Mouse (Mus musculus): Measurements from ENCODE around the gene Spg11. TPM values are rescaled to one million over a fixed set of nuclear protein-coding genes. Genes with fewer than 3 reads are reported as not detected.

The Spg11 gene
- 3.2 and 4.9 TPM in 2 replicates for polyA plus RNA-seq (2015; fragmentation: Nextera tagmentation; extraction: Ambion mirVana)

DNA sequence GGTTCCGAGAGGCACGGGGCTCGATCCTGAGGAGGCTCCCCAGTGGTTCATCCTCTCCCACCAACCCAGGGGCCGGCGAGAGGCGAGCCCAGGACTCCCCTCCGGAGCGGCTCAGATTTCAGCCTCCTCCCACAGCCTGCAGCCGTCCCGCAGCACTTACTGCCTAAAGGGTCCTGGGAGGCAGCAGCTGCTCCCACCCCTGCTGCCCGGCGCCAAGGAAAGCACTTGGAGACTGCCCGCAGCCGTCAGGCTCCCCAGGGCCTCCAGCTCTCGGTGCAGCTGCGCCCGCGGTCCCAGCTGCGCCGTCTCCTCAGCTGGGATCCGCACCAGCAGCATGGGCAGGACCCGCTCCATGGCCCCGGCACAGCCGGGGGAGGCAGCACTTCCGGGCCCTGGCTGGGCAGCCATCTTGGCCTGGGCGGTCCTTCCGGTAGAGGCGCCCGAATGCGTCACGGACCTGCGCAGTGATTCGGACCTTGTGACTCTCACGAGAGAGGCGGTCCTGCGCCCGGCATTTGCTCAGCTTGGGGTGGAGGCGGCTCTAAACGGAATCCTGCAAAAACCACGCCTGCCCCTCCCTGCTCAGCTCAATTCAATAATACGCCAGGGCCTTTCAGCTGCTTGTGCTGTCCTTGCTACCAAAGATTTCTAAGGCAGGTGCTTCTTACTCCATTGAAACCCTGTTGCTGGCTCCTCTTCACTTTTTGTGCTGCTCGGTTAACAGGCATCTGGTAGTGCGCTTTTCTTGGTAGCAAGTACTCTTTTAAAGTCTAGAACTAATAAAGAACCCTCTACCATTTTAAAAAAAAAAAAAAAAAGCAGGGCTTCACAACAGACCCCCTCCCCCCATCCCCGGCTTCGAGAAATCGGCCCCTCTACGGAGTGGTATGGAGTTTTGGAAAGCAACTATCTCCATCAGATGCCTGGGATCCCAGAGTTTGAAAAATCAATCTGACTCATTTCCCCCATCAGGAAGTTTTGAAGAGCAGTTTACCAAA, at the start of gene Spg11:
Gene Spg11, minus strand, starts transcription at position 426 of the 998 bp plus-strand sequence.

DNA sequence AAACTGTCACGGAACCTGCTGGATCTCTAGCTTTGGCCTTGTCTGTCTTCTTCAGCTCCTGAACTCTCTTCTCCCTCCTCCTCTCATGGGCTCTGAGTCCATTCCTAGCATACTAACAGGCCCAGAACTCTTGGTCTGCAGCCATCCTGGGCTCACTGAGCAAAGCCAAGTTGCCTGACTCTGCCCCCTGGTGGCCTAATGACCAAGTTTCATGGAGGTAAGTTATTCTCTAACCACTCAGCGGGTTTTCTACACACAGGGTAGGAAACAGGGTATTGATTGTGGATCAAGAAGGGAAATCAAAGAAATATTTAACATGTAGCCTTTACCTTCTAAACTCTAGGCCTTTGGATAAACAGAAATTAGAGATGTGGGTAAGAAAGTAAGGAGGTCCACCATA, 42.5 kb upstream of the Spg11 start, which contains the start of gene Trim69:
Gene Trim69, plus strand, starts transcription at position 21 of the 400 bp plus-strand sequence.

DNA sequence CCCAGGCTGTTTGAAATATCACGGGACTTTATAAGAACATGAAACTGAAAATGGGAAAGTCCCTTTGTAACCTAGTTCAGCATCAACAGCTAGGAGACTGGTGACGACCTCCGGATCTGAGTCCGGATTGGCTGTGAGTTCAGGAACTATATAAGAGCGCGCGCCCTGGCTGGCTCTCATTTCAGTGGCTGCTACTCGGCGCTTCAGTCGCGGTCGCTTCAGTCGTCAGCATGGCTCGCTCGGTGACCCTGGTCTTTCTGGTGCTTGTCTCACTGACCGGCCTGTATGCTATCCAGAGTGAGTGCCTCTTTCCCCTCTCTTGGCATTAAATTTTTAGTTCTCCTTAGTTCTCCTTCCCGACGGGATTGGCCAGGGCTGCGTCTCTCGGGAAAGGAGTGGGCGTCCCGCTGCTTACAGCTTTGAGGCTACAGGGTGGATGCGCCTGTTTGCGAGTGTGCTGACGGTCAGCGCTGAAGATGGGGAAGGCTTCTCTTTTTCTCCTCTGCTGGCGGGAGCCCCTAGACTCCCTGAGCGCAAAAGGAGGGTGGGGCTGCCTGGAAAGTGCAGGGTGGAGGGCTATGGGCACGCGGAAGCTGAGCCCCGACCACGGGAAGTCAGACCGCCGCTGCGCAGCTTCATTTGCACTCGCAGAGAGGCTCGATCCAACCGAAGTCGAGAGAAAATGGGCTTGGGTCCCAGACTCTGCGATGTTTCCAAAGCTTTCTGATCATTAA, 29.5 kb upstream of the Spg11 start, which contains the start of gene B2m:
Gene B2m, plus strand, starts transcription at position 179 of the 734 bp plus-strand sequence.

DNA sequence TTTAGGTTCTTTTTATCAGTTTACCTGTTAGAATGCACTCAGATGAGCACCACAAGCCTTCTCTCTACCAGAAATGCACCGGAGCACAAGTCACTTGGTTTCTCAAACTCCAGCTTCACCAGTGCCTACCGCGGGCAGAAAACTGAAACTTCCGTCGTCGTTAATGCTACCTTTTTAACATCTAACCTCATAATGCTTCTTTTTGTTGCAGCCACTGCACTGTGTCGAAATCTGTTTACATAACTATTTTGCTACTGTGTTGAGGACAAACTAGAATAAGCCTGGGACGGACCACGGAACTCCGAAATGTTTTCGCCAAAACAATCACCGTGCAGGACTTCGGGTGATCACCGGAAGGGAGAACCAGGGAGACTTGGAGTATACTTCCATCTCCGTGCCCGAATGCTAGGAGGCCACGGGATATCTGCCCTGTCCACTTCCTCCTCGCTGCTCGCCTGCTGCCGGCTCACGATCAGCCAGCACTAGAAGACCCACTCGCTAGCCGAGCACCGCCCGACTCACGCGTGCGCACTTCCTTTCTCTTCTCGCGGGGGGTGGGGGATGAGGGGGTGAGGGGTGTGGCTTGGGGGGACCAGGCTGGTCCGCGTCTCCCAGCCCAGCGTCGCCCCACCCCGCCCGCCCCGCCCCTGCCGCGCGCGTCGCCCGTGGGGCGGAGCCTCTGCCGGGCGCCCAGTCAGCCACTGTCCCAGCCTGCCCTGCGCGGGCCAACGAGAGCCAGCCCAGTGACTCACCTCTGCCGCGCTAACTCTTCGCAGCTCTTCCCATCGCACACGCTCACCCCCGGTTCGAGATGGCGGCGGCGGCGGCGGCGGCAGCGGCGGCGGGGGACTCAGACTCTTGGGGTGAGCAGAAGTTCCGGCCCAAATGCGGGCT, 90.1 kb downstream of the Spg11 start, which contains the start of gene Eif3j1:
Gene Eif3j1, plus strand, starts transcription at position 685 of the 894 bp plus-strand sequence.

Small RNAs within 50 kb of the gene (microRNA-seq; reads per million reads assigned to microRNA genes)
- not detected for gene Gm47314 (ENCODE audit: borderline replicate concordance, insufficient number of aligned reads)

Other genes with a start within 250 kb of the Spg11 start
- gene Ctdspl2, start 162.4 kb downstream of the Spg11 start, polyA plus RNA-seq (2015; fragmentation: Nextera tagmentation; extraction: Ambion mirVana), result 20.6 and 30.0 TPM in 2 replicates
- gene Mageb3, start 162.3 kb downstream of the Spg11 start, polyA plus RNA-seq (2015; fragmentation: Nextera tagmentation; extraction: Ambion mirVana), result 0.22 TPM in 1 of 2 replicates, not detected in the other
- gene Eif3j1, start 89.8 kb downstream of the Spg11 start, polyA plus RNA-seq (2015; fragmentation: Nextera tagmentation; extraction: Ambion mirVana), result 10.4 and 11.1 TPM in 2 replicates
- gene B2m, start 29.3 kb upstream of the Spg11 start, polyA plus RNA-seq (2015; fragmentation: Nextera tagmentation; extraction: Ambion mirVana), result 987 and 1,399 TPM in 2 replicates
- gene Trim69, start 42.3 kb upstream of the Spg11 start, polyA plus RNA-seq (2015; fragmentation: Nextera tagmentation; extraction: Ambion mirVana), result not detected in 2 replicates
- gene Patl2, start 67.8 kb upstream of the Spg11 start, polyA plus RNA-seq (2015; fragmentation: Nextera tagmentation; extraction: Ambion mirVana), result not detected in 2 replicates
- not detected in 2 replicates for gene Terb2, start 67.9 kb upstream of the Spg11 start, polyA plus RNA-seq (2015; fragmentation: Nextera tagmentation; extraction: Ambion mirVana)
- 36.0 and 38.2 TPM in 2 replicates for gene Sord, start 116.4 kb upstream of the Spg11 start, polyA plus RNA-seq (2015; fragmentation: Nextera tagmentation; extraction: Ambion mirVana)
- gene Duox2, start 180.1 kb upstream of the Spg11 start, polyA plus RNA-seq (2015; fragmentation: Nextera tagmentation; extraction: Ambion mirVana), result 0.09 TPM in 1 of 2 replicates, not detected in the other
- 0.12 and 0.25 TPM in 2 replicates for gene Duoxa2, start 180.5 kb upstream of the Spg11 start, polyA plus RNA-seq (2015; fragmentation: Nextera tagmentation; extraction: Ambion mirVana)
- 0.19 and 0.47 TPM in 2 replicates for gene Duoxa1, start 195.3 kb upstream of the Spg11 start, polyA plus RNA-seq (2015; fragmentation: Nextera tagmentation; extraction: Ambion mirVana)
- 0.03 and 0.06 TPM in 2 replicates for gene Duox1, start 197.3 kb upstream of the Spg11 start, polyA plus RNA-seq (2015; fragmentation: Nextera tagmentation; extraction: Ambion mirVana)